ENCODE assay signal across 24 mouse cellular contexts in genomic region chr6:22290790-22291189, GRCm38 (mm10). TPM values are rescaled to one million over a fixed set of nuclear protein-coding genes. Genes with fewer than 3 reads are reported as not detected.
DNase-seq lines count a peak whose midpoint lies in the region; ATAC-seq and TF ChIP-seq lines count a peak whose summit lies in the region.
"Had no signal": no experiment of that assay in that cellular context is flagged by ENCODE, and none has a peak within 500 bp of the region (broad histone marks: within the 10 kb centered on the region; RNA-seq: fewer than 3 reads in every experiment).

No protein-coding gene starts in this region.

- intact Hi-C loops in heart, postnatal 36 days (cut with DNase I), result no loop called here

- H3K79me2 ChIP-seq in CH12.LX (replicated peaks; ENCODE audit: control insufficient read depth, extremely low read depth, insufficient read depth, poor library complexity, severe bottlenecking), result peaks cover 46% of the 10 kb centered on the region

- H3K36me3 ChIP-seq in midbrain, embryonic 11.5 days (ENCODE audit: control insufficient read depth, insufficient read depth, low read length), result no peaks in the 10 kb centered on the region
- H3K36me3 ChIP-seq in midbrain, embryonic 15.5 days (replicated peaks), result no peaks in the 10 kb centered on the region
- peaks cover 10 to 24% of the 10 kb centered on the region in 2 experiments for H3K36me3 ChIP-seq in CH12.LX (replicated peaks in 1 of 2; ENCODE audit: control insufficient read depth in 1 of 2, insufficient read depth in 1 of 2, low read length in 1 of 2)
- no peaks in the 10 kb centered on the region for H3K36me3 ChIP-seq in stomach, postnatal 0 days (ENCODE audit: control insufficient read depth, insufficient read depth, low read length)
- H3K36me3 ChIP-seq: G1E had no signal

- no peak for TF ChIP-seq EP300 in CH12.LX (IDR thresholded peaks at IDR 0.05; ENCODE audit: low read length)
- no peak for TF ChIP-seq EP300 in stomach, postnatal 0 days (optimal IDR thresholded peaks at IDR 0.05)

- in situ Hi-C loops in CH12.LX (cut with MboI; ENCODE audit: low pct_ligation_motif_present, low pct_unique_long_range_greater_than_20kb, low sequenced_read_pairs), result no loop called here

- TF ChIP-seq RAD21 in CH12.LX (IDR thresholded peaks at IDR 0.05; ENCODE audit: low read depth, low read length), result no peak

- no peak overlapping the region for H3K4me3 ChIP-seq in midbrain, embryonic 11.5 days (ENCODE audit: low read depth, low read length)
- H3K4me3 ChIP-seq in midbrain, embryonic 15.5 days, result no peak overlapping the region
- peak overlapping the region; percentile 30 to 80 (median 60) for H3K4me3 ChIP-seq in CH12.LX (replicated peaks in 1 of 3; ENCODE audit: low read depth in 2 of 3, low read length in 2 of 3, poor library complexity in 1 of 3)
- H3K4me3 ChIP-seq in stomach, postnatal 0 days (ENCODE audit: low read depth, low read length), result no peak overlapping the region

- peaks cover 29% of the 10 kb centered on the region for H3K27me3 ChIP-seq in midbrain, embryonic 11.5 days (ENCODE audit: control insufficient read depth, insufficient read depth, low read length)
- H3K27me3 ChIP-seq in midbrain, embryonic 15.5 days (replicated peaks), result peaks cover 41% of the 10 kb centered on the region
- no peaks in the 10 kb centered on the region for H3K27me3 ChIP-seq in CH12.LX (replicated peaks)
- no peaks in the 10 kb centered on the region for H3K27me3 ChIP-seq in stomach, postnatal 0 days (ENCODE audit: control insufficient read depth, insufficient read depth, low read length)
- H3K27me3 ChIP-seq: Patski had no signal

- peaks cover 14% of the 10 kb centered on the region for H3K4me1 ChIP-seq in midbrain, embryonic 11.5 days (ENCODE audit: control insufficient read depth, insufficient read depth, low read length)
- H3K4me1 ChIP-seq in midbrain, embryonic 15.5 days, result peaks cover 22% of the 10 kb centered on the region
- peaks cover 4 to 29% of the 10 kb centered on the region in 2 experiments; a peak in 3 of 4 replicates for H3K4me1 ChIP-seq in CH12.LX (ENCODE audit: control insufficient read depth in 1 of 2, insufficient read depth in 2 of 2)
- peaks cover 3% of the 10 kb centered on the region; the same call in 1 of the 2 replicates for H3K4me1 ChIP-seq in stomach, postnatal 0 days (replicated peaks; ENCODE audit: control insufficient read depth, insufficient read depth)

- DNase-seq in midbrain, embryonic 11.5 days (ENCODE audit: low spot score, missing footprints), result peak; percentile 84
- DNase-seq in CH12.LX (ENCODE audit: extremely low read depth), result no peak
- no peak for DNase-seq in stomach, postnatal 0 days (ENCODE audit: low spot score)
- DNase-seq in heart, postnatal 36 days, result no peak
- no peak for DNase-seq in ovary, postnatal 36 days (ENCODE audit: low spot score)
- DNase-seq: adrenal gland, adult 2 months; adrenal gland, adult 8-10 months; adrenal gland, postnatal 10 days; adrenal gland, postnatal 14 days; adrenal gland, postnatal 25 days; adrenal gland, postnatal 36 days; B cell, adult 2 months; cerebellum, adult 11 months; cerebellum, adult 11-12 months; cerebellum, adult 18-20 months; cerebellum, adult 2 months had no signal

- H3K4me2 ChIP-seq in midbrain, embryonic 11.5 days, result no peak overlapping the region
- H3K4me2 ChIP-seq in midbrain, embryonic 15.5 days, result no peak overlapping the region
- H3K4me2 ChIP-seq in CH12.LX (ENCODE audit: insufficient read depth, low read depth, poor library complexity, severe bottlenecking), result peak overlapping the region; percentile 30
- 0 out of 2 replicates have a peak overlapping the region, but pooled peaks have one; percentile 5 for H3K4me2 ChIP-seq in stomach, postnatal 0 days (replicated peaks; ENCODE audit: low read depth)

- dilution Hi-C loops in CH12.LX (cut with MboI; ENCODE audit: extremely low pct_ligation_motif_present, extremely low pct_unique_long_range_greater_than_20kb, low sequenced_read_pairs), result no loop called here

- TF ChIP-seq POLR2A in CH12.LX (IDR thresholded peaks at IDR 0.05; ENCODE audit: low read depth, low read length), result no peak

- H3K9ac ChIP-seq in midbrain, embryonic 11.5 days (ENCODE audit: low read length), result no peak overlapping the region
- H3K9ac ChIP-seq in midbrain, embryonic 15.5 days, result no peak overlapping the region
- H3K9ac ChIP-seq in CH12.LX (ENCODE audit: insufficient read depth, low read depth), result peak overlapping the region; percentile 78
- H3K9ac ChIP-seq in stomach, postnatal 0 days (ENCODE audit: low read length), result no peak overlapping the region

- no peak overlapping the region for H3K27ac ChIP-seq in midbrain, embryonic 11.5 days (ENCODE audit: low read depth, low read length)
- no peak overlapping the region for H3K27ac ChIP-seq in midbrain, embryonic 15.5 days
- H3K27ac ChIP-seq in CH12.LX (ENCODE audit: insufficient read depth, low read depth), result peak overlapping the region; percentile 62
- H3K27ac ChIP-seq in stomach, postnatal 0 days (replicated peaks), result no peak overlapping the region

- no peak for ATAC-seq in midbrain, embryonic 11.5 days (ENCODE audit: low FRiP score)
- no peak for ATAC-seq in midbrain, embryonic 15.5 days (replicated peaks)
- no peak for ATAC-seq in stomach, postnatal 0 days (ENCODE audit: low FRiP score, low TSS enrichment)
- ATAC-seq: activated CD4-positive, CD25-positive, alpha-beta regulatory T cell, adult 4 months; CD4-positive, CD25-positive, alpha-beta regulatory T cell, adult 4 months; Patski had no signal

- TF ChIP-seq CTCF in CH12.LX (conservative IDR thresholded peaks at IDR 0.05 in 1 of 2, IDR thresholded peaks at IDR 0.05 in 1 of 2; ENCODE audit: low read depth in 2 of 2, low read length in 2 of 2), result no peak
- TF ChIP-seq CTCF in stomach, postnatal 0 days (IDR thresholded peaks at IDR 0.05; ENCODE audit: low read depth), result no peak

- 79% methylated on average over 8 of the region's 8 CpGs for WGBS in midbrain, embryonic 11.5 days
- WGBS in midbrain, embryonic 15.5 days, result 88% methylated on average over 8 of the region's 8 CpGs
- 71% methylated on average over 8 of the region's 8 CpGs for WGBS in stomach, postnatal 0 days

- no peaks in the 10 kb centered on the region for H3K9me3 ChIP-seq in midbrain, embryonic 11.5 days (ENCODE audit: control insufficient read depth, low read length)
- H3K9me3 ChIP-seq in midbrain, embryonic 15.5 days, result no peaks in the 10 kb centered on the region
- no peaks in the 10 kb centered on the region for H3K9me3 ChIP-seq in CH12.LX (replicated peaks; ENCODE audit: low read length)
- no peaks in the 10 kb centered on the region for H3K9me3 ChIP-seq in stomach, postnatal 0 days (ENCODE audit: control insufficient read depth, low read length)
- H3K9me3 ChIP-seq: G1E had no signal

TF ChIP-seq in CH12.LX, 34 proteins besides CTCF, POLR2A, EP300 and RAD21:
- TF ChIP-seq ELF1 (IDR thresholded peaks at IDR 0.05; ENCODE audit: low read depth, low read length), result no peak
- TF ChIP-seq USF2 (conservative IDR thresholded peaks at IDR 0.05; ENCODE audit: low read depth, low read length), result no peak
- TF ChIP-seq CHD2 (IDR thresholded peaks at IDR 0.05; ENCODE audit: low read length), result no peak
- TF ChIP-seq MAZ (IDR thresholded peaks at IDR 0.05; ENCODE audit: low read depth, low read length), result 0 out of 2 replicates have a peak, but pooled peaks have one; percentile 24
- TF ChIP-seq MAX (IDR thresholded peaks at IDR 0.05; ENCODE audit: low read length), result 0 out of 2 replicates have a peak, but pooled peaks have one; percentile 28
- TF ChIP-seq TCF12 (IDR thresholded peaks at IDR 0.05; ENCODE audit: low read depth, low read length), result no peak
- TF ChIP-seq SIN3A (IDR thresholded peaks at IDR 0.05; ENCODE audit: low read length), result peak; percentile 9; the same call in 1 of the 2 replicates
- peak; percentile 72 for TF ChIP-seq MXI1 (IDR thresholded peaks at IDR 0.05; ENCODE audit: low read depth, low read length)

RNA-seq across cellular contexts. Expression of gene Wnt16, which starts 2.8 kb away (rescaled TPM):
- polyA plus RNA-seq in midbrain, embryonic 11.5 days (2014; fragmentation: Nextera tagmentation; extraction: Ambion mirVana), result 0.12 and 0.75 TPM in 2 replicates
- polyA plus RNA-seq in midbrain, embryonic 15.5 days (2015; fragmentation: Nextera tagmentation; extraction: Ambion mirVana), result 0.77 TPM in 2 replicates
- 47.4 and 71.1 TPM in 2 replicates for total RNA-seq in CH12.LX (2012; rRNA removed)
- total RNA-seq in CH12.LX (2014; rRNA removed), result 10.9 and 11.2 TPM in 2 replicates
- polyA plus RNA-seq in CH12.LX (2012; ENCODE audit: insufficient read length, low read depth), result 14.4 and 15.9 TPM in 2 replicates
- 4.5 and 8.1 TPM in 2 replicates for polyA plus RNA-seq in stomach, postnatal 0 days (2015; fragmentation: Nextera tagmentation; extraction: Ambion mirVana)
- under 1 TPM; 0.46 to 0.64 TPM for total RNA-seq in heart, postnatal 36 days (2021)
- total RNA-seq: adrenal gland, adult 18-20 months; adrenal gland, adult 2 months; adrenal gland, postnatal 25 days; G1E; MEL had no signal
- polyA plus RNA-seq: C2C12, G1E, Patski had no signal

Comparison
In these comparisons a context has a peak if more than half of its experiments do, and no peak if none do; other contexts are left out.
1. H3K4me2 ChIP-seq: peak in CH12.LX (single experiment) and stomach, postnatal 0 days (single experiment); none in midbrain, embryonic 11.5 days (single experiment) and midbrain, embryonic 15.5 days (single experiment).
2. H3K4me3 ChIP-seq: peak in CH12.LX (3 of 3); none in midbrain, embryonic 11.5 days (single experiment), midbrain, embryonic 15.5 days (single experiment) and stomach, postnatal 0 days (single experiment).